Mouse (Mus musculus): ENCODE results near the gene Lrrc4b. TPM values are rescaled to one million over a fixed set of nuclear protein-coding genes. Genes with fewer than 3 reads are reported as not detected.

The Lrrc4b gene
- polyA plus RNA-seq, 1 experiment: not detected

DNA sequence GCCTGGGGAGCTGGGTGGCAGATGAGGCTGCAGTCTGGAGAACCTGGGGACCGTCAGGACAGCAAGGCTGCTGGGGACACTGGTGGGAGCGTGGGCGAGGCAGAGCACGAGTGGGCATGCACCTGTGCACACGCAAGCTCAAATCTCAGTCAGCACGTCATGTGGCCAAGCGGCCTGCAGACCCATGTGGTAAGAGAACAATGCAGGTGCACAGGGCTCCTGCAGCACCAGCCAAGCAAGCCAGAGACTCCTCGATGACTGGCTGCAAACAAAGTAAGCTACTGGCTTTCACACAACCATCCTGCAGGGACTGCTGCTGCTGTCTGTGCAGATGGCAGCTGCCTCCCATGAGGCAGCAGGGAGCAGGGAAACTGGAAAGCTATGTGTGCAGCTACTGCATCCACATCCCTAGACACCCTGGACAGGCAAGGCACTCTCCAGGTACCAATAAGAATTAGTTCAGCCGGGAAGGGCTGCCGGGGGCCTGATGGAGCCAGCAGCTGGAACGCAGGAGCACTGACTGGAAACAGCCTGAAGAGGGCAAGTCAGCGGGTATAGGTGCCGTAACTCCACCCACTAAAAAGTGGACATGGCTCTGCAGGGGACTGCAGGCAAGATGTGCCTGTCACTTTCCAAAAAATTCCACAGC lies 58.2 kb downstream of the Lrrc4b start:
- H3K79me2 ChIP-seq (ENCODE audit: control insufficient read depth, insufficient read depth): no peaks in the 10 kb centered on the region
- no peaks in the 10 kb centered on the region for H3K27me3 ChIP-seq (ENCODE audit: control insufficient read depth, insufficient read depth, insufficient read length)
- H3K4me3 ChIP-seq: no peak overlapping the region
- no peak overlapping the region for H3ac ChIP-seq (ENCODE audit: control insufficient read depth, insufficient read length)
- TF ChIP-seq MYOG (IDR thresholded peaks at IDR 0.05; ENCODE audit: control insufficient read depth in 1 of 3, insufficient read depth in 1 of 3, insufficient read length in 2 of 3, low read depth in 2 of 3) (peak in 2 of 3 experiments; percentile 24 to 53), POLR2A (IDR thresholded peaks at IDR 0.05; ENCODE audit: insufficient read length, low read depth) (peak; percentile 63), MAX (IDR thresholded peaks at IDR 0.05; ENCODE audit: low read depth) (no peak), MYOD1 (IDR thresholded peaks at IDR 0.05; ENCODE audit: control insufficient read depth in 1 of 3, insufficient read length in 2 of 3, low read depth in 2 of 3) (peak in 2 of 3 experiments; percentile 33 to 69), TCF3 (IDR thresholded peaks at IDR 0.05; ENCODE audit: insufficient read length, low read depth) (no peak), TCF12 (IDR thresholded peaks at IDR 0.05; ENCODE audit: insufficient read depth, poor library complexity, severe bottlenecking) (no peak), REST (IDR thresholded peaks at IDR 0.05; ENCODE audit: insufficient read depth, insufficient read length) (no peak), CEBPB (IDR thresholded peaks at IDR 0.05; ENCODE audit: insufficient read depth, poor library complexity, severe bottlenecking) (no peak), E2F4 (IDR thresholded peaks at IDR 0.05; ENCODE audit: insufficient read depth) (no peak), POLR2AphosphoS2 (IDR thresholded peaks at IDR 0.05; ENCODE audit: insufficient read length, low read depth) (peak; percentile 95), SRF (IDR thresholded peaks at IDR 0.05; ENCODE audit: control insufficient read depth, insufficient read length, low read depth) (no peak), USF1 (IDR thresholded peaks at IDR 0.05; ENCODE audit: low read depth) (no peak)
- H3K36me3 ChIP-seq (ENCODE audit: control insufficient read depth, insufficient read depth): no peaks in the 10 kb centered on the region
- no peak overlapping the region for H3K4me2 ChIP-seq (ENCODE audit: low read depth)

DNA sequence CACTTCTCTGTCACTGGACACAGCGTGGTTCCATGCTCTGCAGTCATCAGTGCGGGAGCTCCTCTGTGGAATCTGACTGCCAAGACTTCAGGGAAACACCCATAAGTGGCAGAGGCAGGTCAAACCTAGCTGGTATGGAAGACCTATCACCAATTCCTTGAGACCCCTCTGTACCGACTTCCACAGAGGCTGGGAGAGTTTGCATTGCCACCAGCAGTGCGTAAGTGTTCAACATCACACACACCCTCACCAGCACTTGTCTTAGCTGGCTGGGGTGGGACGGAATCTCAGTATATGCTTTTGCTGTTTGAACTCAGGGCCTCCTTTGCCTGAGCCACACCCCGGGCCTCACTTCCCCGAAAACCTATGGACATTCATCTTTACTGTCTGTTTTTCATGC lies 59.1 kb downstream of the Lrrc4b start:
- no peak overlapping the region for H3K4me2 ChIP-seq (ENCODE audit: low read depth)
- H3ac ChIP-seq (ENCODE audit: control insufficient read depth, insufficient read length): no peak overlapping the region
- H3K27me3 ChIP-seq (ENCODE audit: control insufficient read depth, insufficient read depth, insufficient read length): no peaks in the 10 kb centered on the region
- no peak overlapping the region for H3K4me3 ChIP-seq
- TF ChIP-seq E2F4 (IDR thresholded peaks at IDR 0.05; ENCODE audit: insufficient read depth) (no peak), MYOG (IDR thresholded peaks at IDR 0.05; ENCODE audit: control insufficient read depth in 1 of 3, insufficient read depth in 1 of 3, insufficient read length in 2 of 3, low read depth in 2 of 3) (no peak)
- H3K36me3 ChIP-seq (ENCODE audit: control insufficient read depth, insufficient read depth): no peaks in the 10 kb centered on the region
- no peaks in the 10 kb centered on the region for H3K79me2 ChIP-seq (ENCODE audit: control insufficient read depth, insufficient read depth)

DNA sequence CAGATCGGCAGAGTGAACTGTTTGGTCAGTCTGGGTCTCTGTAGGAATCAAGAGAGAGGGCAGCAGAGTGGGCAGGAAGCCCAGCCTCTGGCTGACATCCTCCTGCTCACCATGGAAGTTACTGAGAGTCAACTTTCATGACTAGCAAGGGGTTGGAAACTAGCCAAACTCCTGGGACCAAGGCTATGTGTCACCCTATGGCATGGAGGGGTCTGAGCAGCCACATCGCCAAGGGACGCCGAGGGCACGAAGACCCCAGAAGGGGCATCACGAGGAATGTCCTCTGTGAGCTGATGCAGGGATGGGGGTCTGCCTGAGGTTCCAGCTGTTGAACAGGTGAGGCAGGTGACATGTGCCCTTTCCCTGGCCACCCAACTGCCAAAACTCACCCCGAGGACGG lies 59.7 kb downstream of the Lrrc4b start:
- Histone ChIP-seq H3ac (ENCODE audit: control insufficient read depth, insufficient read length) (no peak overlapping the region), H3K4me3 (no peak overlapping the region), H3K79me2 (ENCODE audit: control insufficient read depth, insufficient read depth) (no peaks in the 10 kb centered on the region), H3K27me3 (ENCODE audit: control insufficient read depth, insufficient read depth, insufficient read length) (no peaks in the 10 kb centered on the region), H3K36me3 (ENCODE audit: control insufficient read depth, insufficient read depth) (no peaks in the 10 kb centered on the region), H3K4me2 (ENCODE audit: low read depth) (no peak overlapping the region)
- TF ChIP-seq E2F4 (IDR thresholded peaks at IDR 0.05; ENCODE audit: insufficient read depth): no peak
- no peak for TF ChIP-seq MYOG (IDR thresholded peaks at IDR 0.05; ENCODE audit: control insufficient read depth in 1 of 3, insufficient read depth in 1 of 3, insufficient read length in 2 of 3, low read depth in 2 of 3)
- no peak for TF ChIP-seq CEBPB (IDR thresholded peaks at IDR 0.05; ENCODE audit: insufficient read depth, poor library complexity, severe bottlenecking)
- TF ChIP-seq MYOD1 (IDR thresholded peaks at IDR 0.05; ENCODE audit: control insufficient read depth in 1 of 3, insufficient read length in 2 of 3, low read depth in 2 of 3): no peak
- TF ChIP-seq REST (IDR thresholded peaks at IDR 0.05; ENCODE audit: insufficient read depth, insufficient read length): no peak
- TF ChIP-seq MAX (IDR thresholded peaks at IDR 0.05; ENCODE audit: low read depth): no peak
- no peak for TF ChIP-seq SRF (IDR thresholded peaks at IDR 0.05; ENCODE audit: control insufficient read depth, insufficient read length, low read depth)
- no peak for TF ChIP-seq USF1 (IDR thresholded peaks at IDR 0.05; ENCODE audit: low read depth)
- TF ChIP-seq POLR2A (IDR thresholded peaks at IDR 0.05; ENCODE audit: insufficient read length, low read depth): no peak
- no peak for TF ChIP-seq POLR2AphosphoS2 (IDR thresholded peaks at IDR 0.05; ENCODE audit: insufficient read length, low read depth)
- no peak for TF ChIP-seq TCF12 (IDR thresholded peaks at IDR 0.05; ENCODE audit: insufficient read depth, poor library complexity, severe bottlenecking)
- no peak for TF ChIP-seq TCF3 (IDR thresholded peaks at IDR 0.05; ENCODE audit: insufficient read length, low read depth)

DNA sequence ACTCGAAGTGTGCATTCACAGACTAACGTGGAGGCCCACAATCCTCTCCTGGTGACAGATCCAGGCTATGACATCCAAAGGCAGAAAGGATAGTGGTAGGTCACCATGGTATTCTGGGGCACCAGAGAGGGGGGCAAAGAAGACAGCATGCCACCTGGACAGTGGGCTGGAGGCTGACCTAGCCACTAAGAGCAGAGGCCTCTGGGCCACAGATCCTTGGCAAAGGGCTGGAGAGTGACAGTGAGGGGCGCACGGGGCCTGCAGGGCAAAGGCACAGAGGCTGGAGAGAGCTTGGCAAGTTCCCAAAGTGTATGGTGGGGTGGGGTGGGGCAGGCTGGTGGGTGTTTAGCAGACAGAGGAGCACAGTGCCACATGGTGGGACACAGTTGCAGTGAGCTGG lies 61.5 kb downstream of the Lrrc4b start:
- Histone ChIP-seq H3K36me3 (ENCODE audit: control insufficient read depth, insufficient read depth) (no peaks in the 10 kb centered on the region), H3K27me3 (ENCODE audit: control insufficient read depth, insufficient read depth, insufficient read length) (no peaks in the 10 kb centered on the region), H3K4me3 (no peak overlapping the region), H3K4me2 (ENCODE audit: low read depth) (no peak overlapping the region), H3K79me2 (ENCODE audit: control insufficient read depth, insufficient read depth) (peaks cover 5% of the 10 kb centered on the region), H3ac (ENCODE audit: control insufficient read depth, insufficient read length) (no peak overlapping the region)
- TF ChIP-seq POLR2AphosphoS2 (IDR thresholded peaks at IDR 0.05; ENCODE audit: insufficient read length, low read depth) (no peak), SRF (IDR thresholded peaks at IDR 0.05; ENCODE audit: control insufficient read depth, insufficient read length, low read depth) (no peak), MAX (IDR thresholded peaks at IDR 0.05; ENCODE audit: low read depth) (no peak), CEBPB (IDR thresholded peaks at IDR 0.05; ENCODE audit: insufficient read depth, poor library complexity, severe bottlenecking) (no peak)

DNA sequence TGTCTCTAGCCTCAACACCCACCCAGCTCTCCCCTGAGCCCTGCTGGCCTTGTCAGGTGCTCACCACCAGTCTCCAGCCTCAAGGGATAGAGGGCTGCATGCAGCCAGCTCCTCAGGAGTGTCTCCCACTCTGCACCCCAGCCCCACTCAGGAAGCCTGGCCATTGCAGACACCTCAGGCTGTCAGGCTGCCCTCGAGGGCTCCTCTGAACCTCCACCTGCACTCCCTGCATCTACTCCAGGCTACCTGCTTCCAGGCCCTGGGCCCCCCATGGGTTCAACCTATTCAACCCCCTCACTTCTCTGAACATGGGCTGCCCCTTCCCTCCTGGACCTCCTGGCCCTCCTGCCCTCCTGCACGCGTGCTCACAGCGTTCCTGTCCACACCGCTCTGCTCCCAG lies 62.6 kb downstream of the Lrrc4b start:
- no peak overlapping the region for H3K4me3 ChIP-seq
- H3ac ChIP-seq (ENCODE audit: control insufficient read depth, insufficient read length): no peak overlapping the region
- TF ChIP-seq USF1 (IDR thresholded peaks at IDR 0.05; ENCODE audit: low read depth) (no peak), POLR2AphosphoS2 (IDR thresholded peaks at IDR 0.05; ENCODE audit: insufficient read length, low read depth) (no peak), REST (IDR thresholded peaks at IDR 0.05; ENCODE audit: insufficient read depth, insufficient read length) (no peak), TCF3 (IDR thresholded peaks at IDR 0.05; ENCODE audit: insufficient read length, low read depth) (no peak)
- no peaks in the 10 kb centered on the region for H3K27me3 ChIP-seq (ENCODE audit: control insufficient read depth, insufficient read depth, insufficient read length)
- H3K36me3 ChIP-seq (ENCODE audit: control insufficient read depth, insufficient read depth): no peaks in the 10 kb centered on the region
- peaks cover 11% of the 10 kb centered on the region for H3K79me2 ChIP-seq (ENCODE audit: control insufficient read depth, insufficient read depth)
- H3K4me2 ChIP-seq (ENCODE audit: low read depth): no peak overlapping the region
